Mouse (Mus musculus) cerebellum, adult 9-11 months (tissue): ENCODE measurements around the gene A730061H03Rik.

Experiments
- DNase-seq: peaks from one replicate; pipeline ENCODE4 v3.0.0; 2022

The A730061H03Rik gene

GRCm38 (mm10) chr14:55544334-55544733, 15.9 kb downstream of the A730061H03Rik start:
- peak; percentile 58 for DNase-seq

- no peak for DNase-seq
Measured at GRCm38 (mm10) chr14:55542268-55542667, 17.9 kb downstream of the A730061H03Rik start.

DNA sequence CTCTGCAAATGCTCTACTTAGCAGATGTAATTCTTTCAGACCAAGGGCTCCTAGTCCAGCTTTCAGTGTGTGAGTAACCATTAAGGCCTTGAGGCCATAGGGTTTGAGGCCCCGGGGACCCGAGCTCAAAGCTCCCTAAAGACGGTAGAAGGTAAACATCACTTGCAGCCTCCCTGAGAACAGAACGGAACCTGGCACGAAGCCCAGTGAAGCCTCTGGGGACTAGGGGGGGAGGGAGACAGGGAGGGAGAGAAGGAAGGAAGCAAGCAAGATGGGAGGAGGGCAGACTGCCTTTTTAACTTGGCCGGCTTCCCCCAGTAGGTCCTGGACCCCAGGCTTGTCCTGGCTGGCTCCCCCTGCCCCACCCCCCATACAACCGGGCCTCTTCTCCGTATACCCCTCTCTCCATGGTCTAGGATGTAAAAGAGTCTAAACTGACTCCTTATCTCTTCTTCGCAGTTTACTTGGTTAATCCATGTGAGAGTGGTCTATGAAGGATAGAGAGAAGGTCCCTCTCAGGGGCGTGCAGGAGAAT, 19.4 kb downstream of the A730061H03Rik start:
- DNase-seq: peak; percentile 87

GRCm38 (mm10) chr14:55540067-55540786, 20.0 kb downstream of the A730061H03Rik start, which contains the start of gene Pck2:
TSS of gene Pck2 (plus strand) at chr14:55540266.
- DNase-seq: peak; percentile 92

DNA sequence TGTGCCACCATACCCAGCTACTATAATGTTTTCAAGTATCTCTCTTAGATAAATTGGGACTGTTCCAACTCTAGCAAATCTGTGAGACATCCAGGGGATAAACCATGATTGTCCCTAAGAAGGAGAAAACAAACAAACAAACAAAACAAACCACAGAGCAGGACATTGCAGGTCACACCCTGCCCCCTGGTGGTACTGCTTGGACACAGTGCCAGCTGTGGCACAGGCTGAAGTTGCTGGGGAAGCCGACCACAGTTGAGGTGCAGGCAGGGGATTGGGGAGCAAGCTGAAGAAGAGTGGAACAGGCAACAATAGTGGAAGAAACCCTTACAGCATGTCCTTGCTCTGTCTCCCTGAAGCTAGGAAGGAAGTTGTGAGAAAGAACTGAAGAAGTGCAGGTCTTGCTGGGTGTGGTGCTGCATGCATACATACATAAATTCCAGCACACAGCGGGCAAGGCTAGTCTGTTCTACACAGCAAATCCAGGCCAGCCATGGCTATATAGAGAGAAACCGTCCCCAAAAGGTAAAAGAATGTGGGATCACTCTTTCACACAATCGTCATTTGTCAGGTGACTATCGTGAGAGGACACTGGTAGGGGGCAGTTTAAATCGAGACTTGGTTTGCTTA, 24.0 kb downstream of the A730061H03Rik start:
- DNase-seq: no peak

GRCm38 (mm10) chr14:55527940-55528339, 32.3 kb downstream of the A730061H03Rik start:
- DNase-seq: no peak

DNA sequence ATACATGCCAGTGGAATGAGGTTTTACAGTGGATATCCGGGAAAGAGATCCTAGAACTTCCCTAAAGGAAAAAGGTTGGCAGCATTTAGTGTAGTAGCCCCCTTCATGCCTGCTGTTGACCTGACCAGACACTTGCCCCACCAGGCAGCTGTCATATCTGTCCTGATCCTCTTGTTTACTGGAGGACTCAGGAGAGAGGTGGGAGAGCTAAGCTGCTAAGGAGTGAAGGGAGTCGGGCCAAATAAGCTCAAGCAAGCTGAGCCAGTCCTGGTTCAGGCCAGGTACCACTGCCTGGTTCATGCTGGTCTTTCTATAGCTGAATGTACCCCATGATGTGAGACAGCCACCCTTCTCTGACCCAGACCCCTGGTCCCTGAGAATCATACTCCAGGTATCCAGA, 33.5 kb downstream of the A730061H03Rik start:
- DNase-seq: no peak

DNA sequence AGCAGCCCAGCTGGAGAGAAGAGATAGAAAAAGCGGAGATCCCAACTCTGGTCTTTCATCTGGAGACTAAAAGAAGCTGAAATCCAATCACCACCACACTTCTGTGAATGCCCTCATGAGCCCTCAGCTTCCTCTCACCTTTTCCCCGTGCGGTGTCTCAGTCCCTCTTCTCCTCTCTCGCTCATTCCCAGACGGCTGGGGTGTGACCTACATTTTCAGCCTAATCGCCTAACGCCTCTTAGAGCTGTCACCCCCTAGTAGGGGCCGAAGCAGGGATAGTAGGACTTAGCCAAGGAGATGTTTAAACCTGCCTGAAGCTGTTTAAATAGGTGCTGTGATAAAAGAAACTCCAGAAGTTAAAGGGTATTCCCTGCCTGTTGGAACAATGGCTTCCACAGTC, 35.4 kb downstream of the A730061H03Rik start, which contains the start of gene Nrl:
TSS of gene Nrl (minus strand) at position 197 of the 400 bp plus-strand sequence.
- no peak for DNase-seq

- DNase-seq: no peak
Measured at GRCm38 (mm10) chr14:55524062-55524461, 36.1 kb downstream of the A730061H03Rik start.

DNA sequence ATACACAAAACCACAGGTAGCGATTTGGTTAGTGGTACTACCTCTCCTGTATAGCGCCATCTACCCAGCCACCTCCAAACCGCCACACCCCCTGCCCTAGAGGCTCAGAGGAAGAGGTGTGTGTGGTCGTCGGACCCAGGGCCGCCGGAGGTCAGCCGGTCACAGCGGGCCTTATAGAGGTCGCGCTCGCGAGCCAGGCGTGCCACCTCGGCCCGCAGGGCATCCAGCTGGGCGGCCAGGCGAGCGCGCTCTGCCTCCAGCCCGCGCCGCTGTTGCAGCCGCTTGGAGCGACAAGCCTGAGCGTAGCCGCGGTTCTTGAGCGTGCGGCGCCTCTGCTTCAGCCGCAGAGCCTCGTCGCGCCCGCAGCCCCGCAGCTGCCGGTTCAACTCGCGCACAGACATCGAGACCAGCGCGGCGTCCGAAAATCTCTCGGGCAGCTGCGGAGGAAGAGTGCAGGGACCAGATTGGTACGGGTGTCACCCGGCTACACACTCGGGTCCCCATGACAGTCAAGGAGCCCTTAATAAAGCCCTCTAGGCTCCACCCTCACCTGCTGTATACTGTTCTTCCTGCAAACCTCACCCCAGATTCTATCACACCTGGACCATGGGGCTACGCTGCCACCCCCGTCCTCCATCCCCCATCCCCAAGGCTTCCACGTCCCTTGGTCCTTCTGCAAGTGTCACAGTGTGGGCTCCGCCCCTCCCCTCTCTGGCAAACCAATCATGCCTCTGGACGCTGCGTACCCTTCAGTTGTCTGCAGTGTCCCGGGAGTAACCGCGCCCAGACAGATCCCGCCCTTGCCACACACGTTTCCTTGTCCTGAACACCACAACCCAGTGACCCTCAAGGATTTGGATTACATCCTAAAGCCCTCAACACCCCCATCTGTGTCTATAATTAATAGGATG, 39.5 kb downstream of the A730061H03Rik start:
- DNase-seq: peak; percentile 76

DNA sequence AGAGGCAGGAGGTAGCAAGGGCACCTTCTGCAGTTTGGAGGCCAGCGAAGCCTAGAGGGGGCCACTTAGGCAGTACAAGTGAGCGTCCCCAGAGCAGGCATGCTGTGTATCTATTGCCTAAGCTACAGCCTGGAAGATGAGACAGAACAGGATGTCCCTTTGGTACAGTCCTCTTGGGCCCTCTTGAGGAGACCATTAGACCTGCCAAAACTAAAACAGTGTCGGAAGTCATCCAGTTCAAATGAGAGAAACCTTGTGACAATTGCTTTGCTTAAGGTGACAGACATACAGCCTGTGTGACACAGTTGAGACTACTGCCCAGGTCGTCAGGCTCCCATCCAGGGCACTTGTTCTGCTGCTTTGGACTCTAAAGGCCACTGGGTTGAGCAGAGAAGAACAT, 40.6 kb downstream of the A730061H03Rik start:
- no peak for DNase-seq

GRCm38 (mm10) chr14:55518897-55519296, 41.3 kb downstream of the A730061H03Rik start:
- DNase-seq: no peak

DNA sequence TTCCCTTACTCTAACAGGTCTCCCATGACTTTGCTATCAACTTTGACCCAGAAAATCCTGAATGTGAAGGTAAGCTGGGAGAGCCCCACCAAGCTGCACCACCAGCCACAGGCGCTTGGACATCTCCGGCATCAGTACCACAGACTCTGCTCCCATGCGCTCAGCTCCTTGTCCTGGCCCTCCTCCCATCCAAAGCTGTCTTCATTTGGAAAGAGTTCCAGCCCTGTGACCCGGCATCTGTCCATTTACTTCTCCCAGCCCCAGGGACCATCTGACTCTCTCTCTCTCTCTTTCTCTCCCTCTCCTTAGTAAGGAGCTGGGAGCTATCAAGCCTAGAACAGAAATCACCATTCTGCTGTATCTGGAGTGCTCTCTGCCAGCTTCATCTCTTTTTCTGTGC, 44.4 kb downstream of the A730061H03Rik start:
- no peak for DNase-seq

DNA sequence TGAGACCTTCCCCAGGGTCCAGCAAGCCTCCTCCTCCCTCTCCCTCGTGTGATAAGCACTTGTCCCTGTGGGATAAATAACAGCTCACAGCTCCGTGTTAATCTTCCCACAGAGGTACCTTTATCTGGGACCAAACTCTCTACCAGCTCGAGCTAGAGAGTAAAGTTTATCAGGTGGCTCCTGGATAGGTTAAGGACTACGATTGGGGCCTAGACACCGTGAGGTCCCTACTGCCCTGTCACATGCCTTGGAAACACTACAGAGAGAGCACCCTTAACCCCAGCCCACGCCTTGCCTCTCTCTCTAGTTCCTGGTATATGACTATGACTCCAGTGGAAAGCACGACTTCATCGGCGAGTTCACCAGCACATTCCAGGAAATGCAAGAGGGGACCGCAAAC, 46.3 kb downstream of the A730061H03Rik start:
- no peak for DNase-seq

GRCm38 (mm10) chr14:55511037-55511436, 49.2 kb downstream of the A730061H03Rik start:
- no peak for DNase-seq

GRCm38 (mm10) chr14:55510125-55510731, 50.0 kb downstream of the A730061H03Rik start, which contains the start of gene Cpne6:
TSS of gene Cpne6 (plus strand) at chr14:55510445.
- DNase-seq: no peak
